Mouse (Mus musculus) bone marrow, adult 2 months (tissue): Measurements from ENCODE around the gene Suclg2.

Source experiments
- CTCF ChIP-seq: fragments of 200-500 bp; IDR thresholded peaks from 2 replicates; pipeline ENCODE4 v1.5.1; 2011; ENCODE audit warnings: low read length, control low read depth; ENCODE audit not compliant: control insufficient read depth, insufficient read depth
- POLR2A ChIP-seq: fragments of 200-500 bp; IDR thresholded peaks from 2 replicates; pipeline ENCODE4 v1.6.1; 2011; ENCODE audit warnings: low read depth, mild to moderate bottlenecking, control low read depth, low read length, borderline replicate concordance; ENCODE audit not compliant: control insufficient read depth

DNA sequence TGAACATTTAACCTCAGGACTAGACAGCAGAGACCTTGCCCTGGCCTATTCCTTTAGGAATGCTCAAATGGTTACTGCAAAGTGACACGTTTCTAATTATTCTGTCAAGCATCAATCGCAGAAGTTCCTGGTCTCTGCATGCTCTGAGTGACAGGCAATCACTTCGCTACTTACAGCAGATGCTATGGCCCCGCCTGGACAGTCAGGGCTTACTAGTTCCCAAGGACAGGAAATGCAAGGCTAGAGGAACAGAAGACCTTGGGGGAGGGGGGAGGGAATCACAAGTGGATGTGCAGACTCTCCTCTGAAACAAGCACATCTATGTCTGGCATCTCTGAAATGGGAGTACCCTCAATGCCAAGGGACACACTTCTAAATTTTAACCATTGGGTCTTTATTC lies 167.6 kb downstream of the Suclg2 start:
- no peak for TF ChIP-seq CTCF
- TF ChIP-seq POLR2A = no peak
